Mouse (Mus musculus) c-Kit-positive CD71-positive TER-119-positive erythroid progenitor cells, embryonic 14.5 days (primary cell): ENCODE data around the gene Atp6ap1l.
"Not testable (repeated sequence)": the region's sequence is repeated elsewhere in the genome, so short reads cannot be mapped to it uniquely, and the experiment has no call there.

Experiments
- DNase-seq: peaks from one replicate; pipeline ENCODE4 v3.0.0-alpha.2; 2013; ENCODE audit warnings: low spot score

Gene Atp6ap1l

GRCm38 (mm10) chr13:90905176-90905575, at the start of gene Atp6ap1l:
Atp6ap1l (minus strand) TSS chr13:90905355.
- no peak for DNase-seq

- DNase-seq, result no peak
Observed at GRCm38 (mm10) chr13:90939600-90939999, 34.4 kb upstream of the Atp6ap1l start.

- peak; percentile 79 for DNase-seq
Observed at GRCm38 (mm10) chr13:90939192-90939591, 34.0 kb upstream of the Atp6ap1l start.

- no peak for DNase-seq
Observed at GRCm38 (mm10) chr13:90935852-90936251, 30.7 kb upstream of the Atp6ap1l start.

- DNase-seq, result no peak
Observed at GRCm38 (mm10) chr13:90933256-90933655, 28.1 kb upstream of the Atp6ap1l start.

GRCm38 (mm10) chr13:90929847-90930246, 24.7 kb upstream of the Atp6ap1l start:
- peak; percentile 74 for DNase-seq

GRCm38 (mm10) chr13:90928266-90928665, 23.1 kb upstream of the Atp6ap1l start:
- not testable (repeated sequence) for DNase-seq

GRCm38 (mm10) chr13:90926938-90927633, 21.9 kb upstream of the Atp6ap1l start:
- no peak for DNase-seq

GRCm38 (mm10) chr13:90926125-90926765, 21.1 kb upstream of the Atp6ap1l start:
- DNase-seq, result no peak

- DNase-seq, result no peak
Observed at GRCm38 (mm10) chr13:90925191-90925590, 20.0 kb upstream of the Atp6ap1l start.

- DNase-seq, result no peak
Observed at GRCm38 (mm10) chr13:90924072-90924471, 18.9 kb upstream of the Atp6ap1l start.

- not testable (repeated sequence) for DNase-seq
Observed at GRCm38 (mm10) chr13:90923617-90924016, 18.5 kb upstream of the Atp6ap1l start.

GRCm38 (mm10) chr13:90922751-90923612, 17.8 kb upstream of the Atp6ap1l start, which contains the start of gene Rps23:
Rps23 (plus strand) TSS chr13:90922958.
- DNase-seq, result peak; percentile 94

- no peak for DNase-seq
Observed at GRCm38 (mm10) chr13:90914721-90915120, 9.6 kb upstream of the Atp6ap1l start.

- no peak for DNase-seq
Observed at GRCm38 (mm10) chr13:90913675-90914192, 8.6 kb upstream of the Atp6ap1l start.

GRCm38 (mm10) chr13:90912760-90913674, 7.9 kb upstream of the Atp6ap1l start:
- no peak for DNase-seq

GRCm38 (mm10) chr13:90907376-90907775, 2.2 kb upstream of the Atp6ap1l start:
- DNase-seq, result no peak

- DNase-seq, result no peak
Observed at GRCm38 (mm10) chr13:90896821-90897220, 8.3 kb downstream of the Atp6ap1l start.

GRCm38 (mm10) chr13:90896098-90896497, 9.1 kb downstream of the Atp6ap1l start:
- DNase-seq, result no peak

GRCm38 (mm10) chr13:90894819-90895218, 10.3 kb downstream of the Atp6ap1l start:
- no peak for DNase-seq

- DNase-seq, result peak; percentile 45
Observed at GRCm38 (mm10) chr13:90890111-90890510, 15.0 kb downstream of the Atp6ap1l start.
